13 mouse cellular contexts compared by ENCODE assay signal in the genomic region with DNA sequence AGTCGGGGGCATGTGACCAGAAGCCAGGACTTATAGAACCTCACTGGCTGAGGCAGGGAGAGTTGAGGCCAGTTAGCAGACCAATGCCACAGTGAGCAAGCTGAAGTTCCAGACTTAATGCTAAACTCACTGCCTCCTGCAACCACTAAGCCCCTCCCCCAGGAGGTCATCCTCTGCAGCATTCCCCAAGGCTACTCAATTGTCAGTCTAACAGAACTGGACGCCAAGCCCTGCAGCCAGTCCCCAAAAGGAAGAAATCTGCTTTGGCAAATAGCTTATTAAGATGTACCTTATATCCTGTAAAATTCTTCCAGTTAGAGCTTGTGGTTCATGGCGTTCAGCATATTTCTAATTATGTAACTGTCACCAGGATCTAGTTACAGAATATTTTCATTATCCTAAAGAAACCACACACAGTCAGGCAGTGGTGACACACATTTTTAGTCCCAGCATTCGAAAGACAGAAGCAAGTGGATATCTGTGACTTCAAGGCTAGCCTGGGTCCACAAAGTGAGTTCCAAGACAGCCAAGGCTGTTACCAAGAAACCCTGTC. TPM values are rescaled to one million over a fixed set of nuclear protein-coding genes. Genes with fewer than 3 reads are reported as not detected.
A peak's percentile ranks its signal among the peaks of the same experiment; 100 is the strongest.
DNase-seq lines count a peak whose midpoint lies in the region; ATAC-seq and TF ChIP-seq lines count a peak whose summit lies in the region.
"Had no signal": no experiment of that assay in that cellular context is flagged by ENCODE, and none has a peak within 500 bp of the region (broad histone marks: within the 10 kb centered on the region; RNA-seq: fewer than 3 reads in every experiment).

No protein-coding gene starts in this region.

- H3K4me1 ChIP-seq in cerebellum, adult 2 months (ENCODE audit: control insufficient read depth, insufficient read depth, low read length), result peaks cover 67% of the 10 kb centered on the region
- H3K4me1 ChIP-seq in limb, embryonic 13.5 days, result peaks cover 29% of the 10 kb centered on the region
- H3K4me1 ChIP-seq in limb, embryonic 10.5 days, result 0 out of 2 replicates have a peak, but pooled peaks cover 6% of the 10 kb centered on the region
- peaks cover 34% of the 10 kb centered on the region for H3K4me1 ChIP-seq in forebrain, embryonic 14.5 days (ENCODE audit: control insufficient read depth, insufficient read depth, low read length)
- H3K4me1 ChIP-seq in neural tube, embryonic 13.5 days (replicated peaks), result peaks cover 42% of the 10 kb centered on the region
- no peaks in the 10 kb centered on the region for H3K4me1 ChIP-seq in liver, embryonic 12.5 days

- no peak for TF ChIP-seq POLR2A in cerebellum, adult 2 months (IDR thresholded peaks at IDR 0.05; ENCODE audit: borderline replicate concordance, insufficient read depth, low read length)

- DNase-seq in cerebellum, adult 2 months, result peak in 1 of 2 experiments; percentile 43
- no peak for DNase-seq in cerebellum, postnatal 4 days (ENCODE audit: low spot score in 2 of 2)
- DNase-seq in limb, embryonic 10.5 days (ENCODE audit: low spot score), result no peak
- no peak for DNase-seq in forebrain, embryonic 14.5 days (ENCODE audit: low spot score)
- no peak for DNase-seq in gastrocnemius, postnatal 14 days
- DNase-seq: heart, postnatal 36 days had no signal

- H3K9ac ChIP-seq in limb, embryonic 13.5 days, result no peak overlapping the region
- no peak overlapping the region for H3K9ac ChIP-seq in forebrain, embryonic 14.5 days (ENCODE audit: low read length)
- peak overlapping the region; percentile 41; the same call in 1 of the 2 replicates for H3K9ac ChIP-seq in neural tube, embryonic 13.5 days
- H3K9ac ChIP-seq in liver, embryonic 12.5 days, result no peak overlapping the region

- intact Hi-C loops in gastrocnemius, postnatal 14 days (cut with DNase I; ENCODE audit: low total_unique reads), result no loop called here

- H3K27ac ChIP-seq in cerebellum, adult 2 months (ENCODE audit: insufficient read depth, low read length), result peak overlapping the region; percentile 70
- 0 out of 2 replicates have a peak overlapping the region, but pooled peaks have one; percentile 15 for H3K27ac ChIP-seq in limb, embryonic 13.5 days
- H3K27ac ChIP-seq in limb, embryonic 10.5 days, result no peak overlapping the region
- 0 out of 2 replicates have a peak overlapping the region, but pooled peaks have one; percentile 29 for H3K27ac ChIP-seq in forebrain, embryonic 14.5 days (ENCODE audit: low read depth, low read length)
- peak overlapping the region; percentile 79 for H3K27ac ChIP-seq in neural tube, embryonic 13.5 days (replicated peaks)
- H3K27ac ChIP-seq in liver, embryonic 12.5 days, result no peak overlapping the region

- WGBS in cerebellum, adult 2 months, result 27% methylated on average over 4 of the region's 4 CpGs
- WGBS in limb, embryonic 13.5 days, result 60% methylated on average over 4 of the region's 4 CpGs
- WGBS in limb, embryonic 10.5 days, result 64% methylated on average over 4 of the region's 4 CpGs
- WGBS in forebrain, embryonic 14.5 days, result 57% methylated on average over 4 of the region's 4 CpGs
- 56% methylated on average over 4 of the region's 4 CpGs for WGBS in neural tube, embryonic 13.5 days
- 55% methylated on average over 4 of the region's 4 CpGs for WGBS in liver, embryonic 12.5 days (ENCODE audit: insufficient replicate concordance)

- H3K27me3 ChIP-seq in cerebellum, adult 2 months (ENCODE audit: control insufficient read depth, insufficient read depth, low read length), result no peaks in the 10 kb centered on the region
- H3K27me3 ChIP-seq in limb, embryonic 13.5 days, result no peaks in the 10 kb centered on the region
- H3K27me3 ChIP-seq in limb, embryonic 10.5 days (ENCODE audit: low read depth, poor library complexity, severe bottlenecking), result no peaks in the 10 kb centered on the region
- no peaks in the 10 kb centered on the region for H3K27me3 ChIP-seq in forebrain, embryonic 14.5 days (replicated peaks; ENCODE audit: control insufficient read depth, insufficient read depth, low read length)
- H3K27me3 ChIP-seq in neural tube, embryonic 13.5 days, result no peaks in the 10 kb centered on the region
- H3K27me3 ChIP-seq in liver, embryonic 12.5 days (replicated peaks), result no peaks in the 10 kb centered on the region; the same call in 1 of the 2 replicates

- TF ChIP-seq CTCF in cerebellum, adult 2 months (IDR thresholded peaks at IDR 0.05; ENCODE audit: borderline replicate concordance, insufficient read depth, low read depth, low read length), result 0 out of 2 replicates have a peak, but pooled peaks have one; percentile 2

- no peak overlapping the region for H3K4me3 ChIP-seq in cerebellum, adult 2 months (replicated peaks; ENCODE audit: insufficient read depth, low read depth, low read length)
- no peak overlapping the region for H3K4me3 ChIP-seq in limb, embryonic 13.5 days
- H3K4me3 ChIP-seq in limb, embryonic 10.5 days, result no peak overlapping the region
- no peak overlapping the region for H3K4me3 ChIP-seq in forebrain, embryonic 14.5 days (ENCODE audit: low read depth, low read length)
- no peak overlapping the region for H3K4me3 ChIP-seq in neural tube, embryonic 13.5 days
- H3K4me3 ChIP-seq in liver, embryonic 12.5 days, result no peak overlapping the region
- H3K4me3 ChIP-seq: myocyte had no signal

- no peaks in the 10 kb centered on the region for H3K36me3 ChIP-seq in limb, embryonic 13.5 days
- H3K36me3 ChIP-seq in limb, embryonic 10.5 days, result no peaks in the 10 kb centered on the region
- H3K36me3 ChIP-seq in forebrain, embryonic 14.5 days (ENCODE audit: control insufficient read depth, insufficient read depth, low read length), result no peaks in the 10 kb centered on the region
- no peaks in the 10 kb centered on the region for H3K36me3 ChIP-seq in neural tube, embryonic 13.5 days
- no peaks in the 10 kb centered on the region for H3K36me3 ChIP-seq in liver, embryonic 12.5 days

- H3K9me3 ChIP-seq in limb, embryonic 13.5 days, result no peaks in the 10 kb centered on the region
- no peaks in the 10 kb centered on the region for H3K9me3 ChIP-seq in limb, embryonic 10.5 days (replicated peaks)
- H3K9me3 ChIP-seq in forebrain, embryonic 14.5 days (replicated peaks; ENCODE audit: control insufficient read depth, low read length), result no peaks in the 10 kb centered on the region
- H3K9me3 ChIP-seq in neural tube, embryonic 13.5 days, result no peaks in the 10 kb centered on the region
- H3K9me3 ChIP-seq in liver, embryonic 12.5 days (replicated peaks), result no peaks in the 10 kb centered on the region

- no peak for ATAC-seq in limb, embryonic 13.5 days (ENCODE audit: low FRiP score, low read depth)
- ATAC-seq in forebrain, embryonic 14.5 days, result peak; percentile 16; the same call in 1 of the 2 replicates
- ATAC-seq in neural tube, embryonic 13.5 days (ENCODE audit: low read depth), result 0 out of 2 replicates have a peak, but pooled peaks have one; percentile 12
- no peak for ATAC-seq in liver, embryonic 12.5 days
- ATAC-seq: lung, postnatal 0 days had no signal

- no peak overlapping the region for H3K4me2 ChIP-seq in limb, embryonic 13.5 days (replicated peaks)
- H3K4me2 ChIP-seq in forebrain, embryonic 14.5 days (ENCODE audit: low read length), result no peak overlapping the region
- no peak overlapping the region for H3K4me2 ChIP-seq in neural tube, embryonic 13.5 days
- H3K4me2 ChIP-seq in liver, embryonic 12.5 days, result no peak overlapping the region

RNA-seq across cellular contexts. Expression of a gene that starts 35.2 kb away (rescaled TPM):
- 62.9 and 69.5 TPM in 2 replicates for polyA plus RNA-seq in cerebellum, adult 2 months (2012; rRNA removed)
- polyA plus RNA-seq in limb, embryonic 13.5 days (2015; fragmentation: Nextera tagmentation; extraction: Ambion mirVana), result 0.93 and 1.3 TPM in 2 replicates
- polyA plus RNA-seq in limb, embryonic 10.5 days (2016; fragmentation: Nextera tagmentation; extraction: Ambion mirVana), result 0.62 and 0.76 TPM in 2 replicates
- polyA plus RNA-seq in forebrain, embryonic 14.5 days (2014; fragmentation: Nextera tagmentation; extraction: Ambion mirVana), result 1.4 and 2.2 TPM in 2 replicates
- 5.6 and 6.9 TPM in 2 replicates for polyA plus RNA-seq in neural tube, embryonic 13.5 days (2015; fragmentation: Nextera tagmentation; extraction: Ambion mirVana)
- polyA plus RNA-seq in liver, embryonic 12.5 days (2016; fragmentation: Nextera tagmentation; extraction: Ambion mirVana), result 0.16 TPM in 1 of 2 replicates, not detected in the other
- 1 to 10 TPM in 1 of 2 experiments, under 1 TPM in 1; 0.66 to 1.2 TPM for total RNA-seq in gastrocnemius, postnatal 14 days (2021)

RNA-seq across cellular contexts. Expression of a gene that starts 35.4 kb away (rescaled TPM):
- polyA plus RNA-seq in cerebellum, adult 2 months (2012; rRNA removed), result 1.4 and 1.7 TPM in 2 replicates
- not detected in 2 replicates for polyA plus RNA-seq in limb, embryonic 13.5 days (2015; fragmentation: Nextera tagmentation; extraction: Ambion mirVana)
- polyA plus RNA-seq in limb, embryonic 10.5 days (2016; fragmentation: Nextera tagmentation; extraction: Ambion mirVana), result not detected in 2 replicates
- 0.10 TPM in 1 of 2 replicates, not detected in the other for polyA plus RNA-seq in forebrain, embryonic 14.5 days (2014; fragmentation: Nextera tagmentation; extraction: Ambion mirVana)
- not detected in 2 replicates for polyA plus RNA-seq in neural tube, embryonic 13.5 days (2015; fragmentation: Nextera tagmentation; extraction: Ambion mirVana)
- not detected in 2 replicates for polyA plus RNA-seq in liver, embryonic 12.5 days (2016; fragmentation: Nextera tagmentation; extraction: Ambion mirVana)
- total RNA-seq in gastrocnemius, postnatal 14 days (2021), result under 1 TPM in 1 of 2 experiments, not detected in 1; 0.16 TPM
- total RNA-seq: gastrocnemius, postnatal 36 days; heart, postnatal 36 days had no signal
- polyA plus RNA-seq: embryonic facial prominence, embryonic 11.5 days had no signal

Comparison
In these comparisons a context has a peak if more than half of its experiments do, and no peak if none do; other contexts are left out.
1. H3K27ac ChIP-seq: peak in cerebellum, adult 2 months (single experiment), limb, embryonic 13.5 days (single experiment), forebrain, embryonic 14.5 days (single experiment) and neural tube, embryonic 13.5 days (single experiment); none in limb, embryonic 10.5 days (single experiment) and liver, embryonic 12.5 days (single experiment).
2. ATAC-seq: peak in forebrain, embryonic 14.5 days (single experiment) and neural tube, embryonic 13.5 days (single experiment); none in limb, embryonic 13.5 days (single experiment) and liver, embryonic 12.5 days (single experiment).